Mouse (Mus musculus) mature B cell (primary cell): Measurements from ENCODE around the gene Ap5b1.

Experiments
- in situ Hi-C: fragments of 300-500 bp; cut with MboI; formaldehyde crosslinking; loops from 2 replicates; pipeline ENCODE4 v1.14.3; 2019

Gene Ap5b1

DNA sequence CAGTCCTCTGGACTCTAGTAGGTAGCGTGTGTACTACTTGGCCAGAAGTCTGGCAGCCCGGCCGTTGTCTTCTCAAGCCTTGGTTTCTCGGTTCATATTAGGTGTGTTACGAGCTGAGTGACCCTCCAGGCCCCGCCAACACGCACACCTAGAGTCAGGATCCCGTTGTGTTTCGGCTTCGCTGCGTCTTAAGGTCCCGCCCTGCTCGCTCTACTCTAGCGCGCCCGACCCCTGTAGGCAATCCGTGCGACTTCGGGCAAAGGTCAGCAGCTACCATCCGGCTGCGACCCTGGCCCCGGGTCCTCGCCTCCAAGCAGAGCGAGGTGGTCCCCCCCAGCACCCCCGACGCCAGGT, 668 bp upstream of the Ap5b1 start:
- in situ Hi-C loops = no loop called here

DNA sequence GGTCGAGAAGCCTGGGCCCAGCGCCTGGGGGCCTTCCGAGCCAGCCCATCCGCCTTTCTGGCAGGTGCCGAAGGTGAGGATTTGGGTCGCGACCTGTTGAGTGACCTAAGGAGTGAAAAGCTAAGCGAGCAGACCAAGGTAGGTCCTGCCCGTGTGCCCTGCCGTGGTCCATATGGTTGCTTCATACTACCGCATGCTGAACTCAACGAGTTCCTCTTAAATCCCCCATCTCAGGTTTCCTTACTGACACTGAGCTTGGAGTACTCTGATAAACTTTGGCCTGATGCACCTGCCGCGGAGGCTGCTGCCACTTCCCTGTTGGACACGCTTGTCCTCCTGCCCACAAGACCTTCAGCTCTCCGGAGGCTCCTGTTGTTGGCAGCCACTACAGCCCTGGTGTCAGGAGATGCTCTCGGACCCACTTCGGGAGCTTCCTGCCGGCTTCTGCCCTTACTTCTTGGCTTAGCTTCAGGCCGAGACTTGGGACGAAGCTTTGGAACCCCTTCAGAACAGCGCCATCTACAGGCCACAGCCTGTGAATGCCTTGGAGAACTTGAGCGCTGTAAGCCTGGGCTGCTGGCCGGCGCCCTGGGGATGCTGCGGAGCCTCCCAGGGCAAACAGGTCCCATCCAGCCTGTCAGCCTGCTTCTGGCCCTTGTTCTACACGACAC, 780 bp downstream of the Ap5b1 start:
- in situ Hi-C loops = no loop called here

DNA sequence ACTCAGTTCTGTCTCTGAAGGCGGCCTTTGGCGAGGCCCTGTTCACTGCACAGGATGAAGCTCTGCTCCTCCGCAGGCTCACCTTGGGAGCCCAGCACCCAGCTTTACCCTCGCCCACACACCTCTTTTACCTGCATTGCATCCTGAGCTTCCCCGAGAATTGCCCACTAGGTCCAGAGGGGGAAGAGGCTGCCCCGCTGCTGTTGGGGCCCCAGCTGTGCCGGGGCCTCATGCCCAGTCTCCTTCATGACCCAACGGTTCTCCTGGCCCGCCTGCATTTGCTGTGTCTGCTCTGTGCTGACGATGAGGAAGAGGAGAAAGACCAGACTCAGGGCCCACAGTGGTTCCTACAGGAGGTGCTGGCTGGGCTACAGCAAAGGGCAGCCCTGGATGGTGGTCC, 1.7 kb downstream of the Ap5b1 start:
- in situ Hi-C loops = no loop called here

DNA sequence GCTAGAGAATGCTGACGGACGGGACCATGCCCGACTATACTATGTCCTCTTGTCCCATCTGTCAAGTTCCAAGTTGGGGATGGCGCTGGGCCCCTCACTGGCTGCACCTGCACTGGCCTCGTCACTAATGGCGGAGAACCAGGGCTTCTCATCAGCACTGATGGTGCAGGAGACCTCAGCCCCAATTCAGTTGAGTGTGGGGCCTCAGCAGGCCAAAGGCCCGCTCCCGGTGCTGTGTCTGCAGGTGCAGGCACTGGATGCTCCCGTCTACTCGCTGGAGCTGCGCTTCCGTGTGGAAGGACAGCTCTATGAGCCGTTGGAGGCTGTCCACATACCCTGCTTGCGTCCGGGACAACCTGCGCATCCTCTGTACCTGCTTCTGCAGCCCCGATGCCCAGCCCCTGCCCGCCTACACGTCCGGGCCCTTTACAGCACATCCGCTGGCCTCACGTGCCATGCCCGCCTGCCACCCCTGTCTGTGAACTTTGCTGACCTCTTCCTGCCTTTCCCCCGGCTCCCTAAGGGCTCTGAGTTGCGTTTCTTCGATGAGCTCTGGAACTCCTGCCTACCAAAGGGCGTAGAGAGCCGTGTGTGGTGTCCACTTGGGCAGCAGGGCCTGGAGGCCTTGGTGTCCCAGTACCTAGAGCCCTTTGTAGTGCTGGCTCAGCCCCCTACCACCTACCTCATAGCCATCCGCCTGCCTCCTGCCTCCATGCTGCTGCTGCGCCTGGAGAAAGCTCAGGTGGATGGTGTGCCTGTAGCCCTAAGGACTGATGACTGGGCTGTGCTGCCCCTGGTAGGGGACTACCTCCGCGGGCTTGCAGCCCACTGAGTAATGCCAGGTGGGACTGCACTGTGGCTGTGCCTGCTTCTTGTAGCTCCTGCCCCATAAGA, 2.8 kb downstream of the Ap5b1 start:
- in situ Hi-C loops = no loop called here

- in situ Hi-C loops = no loop called here
Observed at GRCm38 (mm10) chr19:5571831-5572230, 4.0 kb downstream of the Ap5b1 start.

DNA sequence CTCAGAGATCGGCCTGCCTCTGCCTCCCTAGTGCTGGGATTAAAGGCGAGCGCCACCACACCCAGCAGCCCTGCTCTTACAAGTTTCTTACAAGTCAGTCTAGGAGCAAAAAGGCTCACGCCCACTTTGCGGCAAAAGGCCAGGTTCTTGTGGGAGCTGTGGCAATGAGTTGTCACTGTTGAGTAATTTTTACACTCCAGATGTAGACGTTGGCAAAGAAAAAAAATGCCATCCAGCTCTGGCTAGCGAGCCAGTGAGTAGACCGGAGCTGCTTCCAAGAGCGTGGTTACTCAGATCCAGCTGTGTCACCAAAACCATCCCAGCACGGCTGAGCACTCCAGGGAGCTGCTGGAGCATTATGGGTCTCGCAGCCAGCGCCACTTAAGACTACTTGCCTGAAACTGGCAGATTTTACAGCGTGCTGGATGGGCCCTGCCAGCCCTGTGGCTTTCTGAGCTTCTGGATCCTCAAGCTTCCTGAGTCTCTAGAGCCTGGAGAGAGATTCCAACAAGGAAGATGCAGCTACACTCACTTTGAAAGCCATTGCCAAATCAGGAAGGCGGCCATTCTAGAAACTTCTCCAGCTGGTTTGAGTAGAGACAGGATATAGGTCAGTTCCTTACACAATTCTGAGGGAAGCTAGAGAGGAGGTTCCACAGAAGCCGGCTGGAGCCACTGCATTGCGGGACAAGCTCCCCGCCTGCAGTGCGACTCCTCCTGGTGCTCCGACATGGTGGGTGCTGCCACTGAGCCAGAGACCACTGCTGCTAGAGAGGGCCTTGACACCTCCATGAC, 4.7 kb downstream of the Ap5b1 start:
- in situ Hi-C loops = no loop called here

GRCm38 (mm10) chr19:5575336-5575735, 7.5 kb downstream of the Ap5b1 start:
- in situ Hi-C loops = no loop called here

GRCm38 (mm10) chr19:5579971-5580370, 12.1 kb downstream of the Ap5b1 start:
- in situ Hi-C loops = no loop called here

GRCm38 (mm10) chr19:5580776-5581175, 13.0 kb downstream of the Ap5b1 start:
- in situ Hi-C loops = no loop called here

- in situ Hi-C loops = no loop called here
Observed at GRCm38 (mm10) chr19:5581995-5582394, 14.2 kb downstream of the Ap5b1 start.

GRCm38 (mm10) chr19:5589159-5589558, 21.3 kb downstream of the Ap5b1 start:
- in situ Hi-C loops = no loop called here

GRCm38 (mm10) chr19:5591888-5592287, 24.1 kb downstream of the Ap5b1 start:
- in situ Hi-C loops = no loop called here

DNA sequence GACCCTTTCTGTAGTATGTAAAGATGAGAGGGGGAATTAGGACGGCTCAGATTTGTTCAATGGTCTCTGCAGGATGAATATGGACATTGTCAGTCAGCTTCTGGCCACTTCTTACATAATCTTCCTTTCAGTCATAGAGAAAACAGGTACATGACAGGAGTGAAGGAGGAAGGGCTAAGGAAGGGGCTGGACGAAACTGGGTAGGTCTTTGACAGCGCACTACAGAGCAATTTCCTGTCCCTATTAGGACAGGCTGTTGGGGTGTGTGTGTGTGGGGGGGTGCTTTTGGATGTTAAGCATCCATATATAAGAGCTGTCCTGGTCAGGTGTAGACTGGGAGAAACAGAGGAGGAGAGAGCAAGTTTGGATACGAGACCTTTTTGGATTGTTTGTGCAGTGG, 31.4 kb downstream of the Ap5b1 start:
- in situ Hi-C loops = no loop called here

GRCm38 (mm10) chr19:5601752-5602541, 34.1 kb downstream of the Ap5b1 start, which contains the start of gene Rnaseh2c:
Gene Rnaseh2c, plus strand, starts transcription at chr19:5601873.
- in situ Hi-C loops = no loop called here

- in situ Hi-C loops = no loop called here
Observed at GRCm38 (mm10) chr19:5603664-5604063, 35.8 kb downstream of the Ap5b1 start.

DNA sequence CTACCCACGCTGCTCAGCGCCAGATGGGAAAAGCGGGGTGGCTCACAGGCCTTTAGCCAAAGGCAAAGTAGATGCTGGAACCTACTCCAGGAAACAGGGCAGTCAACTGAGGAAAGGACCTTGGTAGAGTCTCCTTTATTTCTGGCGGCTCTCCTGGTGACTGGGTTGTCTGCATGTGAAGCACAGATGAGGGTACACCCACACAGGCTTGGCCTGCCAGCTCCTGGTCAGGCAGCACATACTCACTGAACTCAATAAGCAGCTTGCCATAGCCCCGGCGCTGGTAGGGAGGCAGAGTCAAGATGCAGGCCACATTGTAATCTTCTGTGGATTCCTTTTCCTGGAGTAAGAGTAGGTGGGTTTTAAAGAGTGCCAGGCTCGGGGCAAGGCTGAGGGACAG, 37.3 kb downstream of the Ap5b1 start:
- in situ Hi-C loops = no loop called here

DNA sequence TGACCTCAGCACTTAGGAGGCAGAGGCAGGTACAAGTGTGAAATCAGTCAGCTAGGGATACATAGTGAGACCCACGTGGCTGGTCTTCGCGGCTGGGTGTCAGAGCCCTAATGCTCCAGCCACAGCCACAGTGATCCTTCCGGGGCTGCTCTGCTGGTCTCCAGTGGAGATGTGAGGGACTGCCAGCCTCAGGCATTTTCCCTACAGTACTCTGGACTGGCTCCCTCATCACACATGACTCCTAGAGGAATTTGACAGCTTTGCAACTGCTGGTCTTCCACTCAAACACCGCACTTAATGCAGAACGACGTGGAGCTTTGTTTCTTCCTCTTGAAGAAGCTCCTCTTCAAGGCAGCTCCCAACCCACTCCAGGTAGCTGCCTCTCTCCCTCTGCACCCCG, 38.4 kb downstream of the Ap5b1 start:
- in situ Hi-C loops = no loop called here

DNA sequence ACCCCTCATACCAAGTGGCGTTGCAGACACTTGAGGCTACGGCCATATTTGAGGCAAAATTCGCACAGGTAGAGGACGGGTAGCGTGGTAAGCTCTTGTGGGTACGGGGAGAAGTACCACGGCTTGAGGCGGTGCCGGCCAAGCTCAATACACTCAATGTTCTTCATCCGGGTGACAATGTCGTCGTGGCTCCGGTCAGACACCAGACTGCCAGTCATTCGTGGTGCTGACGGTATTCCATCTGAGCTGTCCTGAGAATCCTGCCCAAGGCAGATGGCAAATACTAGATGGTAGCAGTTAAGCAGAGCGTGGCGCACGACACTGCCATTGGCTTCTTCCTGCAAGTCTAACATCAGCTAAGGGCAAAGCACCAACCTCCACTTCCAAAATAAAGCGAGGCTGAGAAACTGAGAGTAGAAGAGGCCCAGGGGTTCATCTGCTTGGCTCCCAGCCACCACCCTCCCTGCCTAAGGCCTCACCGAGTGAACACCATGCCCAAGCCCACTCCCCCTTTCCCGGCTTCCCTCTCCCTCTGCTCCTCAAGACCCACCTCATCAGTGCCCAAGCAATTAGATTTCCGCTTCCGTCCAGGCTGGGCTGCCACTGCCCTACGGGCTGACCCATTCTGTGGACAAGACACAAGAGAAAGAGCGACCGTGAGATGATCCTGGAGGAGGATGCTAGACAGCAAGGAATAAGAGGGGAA, 40.0 kb downstream of the Ap5b1 start:
- in situ Hi-C loops = no loop called here

DNA sequence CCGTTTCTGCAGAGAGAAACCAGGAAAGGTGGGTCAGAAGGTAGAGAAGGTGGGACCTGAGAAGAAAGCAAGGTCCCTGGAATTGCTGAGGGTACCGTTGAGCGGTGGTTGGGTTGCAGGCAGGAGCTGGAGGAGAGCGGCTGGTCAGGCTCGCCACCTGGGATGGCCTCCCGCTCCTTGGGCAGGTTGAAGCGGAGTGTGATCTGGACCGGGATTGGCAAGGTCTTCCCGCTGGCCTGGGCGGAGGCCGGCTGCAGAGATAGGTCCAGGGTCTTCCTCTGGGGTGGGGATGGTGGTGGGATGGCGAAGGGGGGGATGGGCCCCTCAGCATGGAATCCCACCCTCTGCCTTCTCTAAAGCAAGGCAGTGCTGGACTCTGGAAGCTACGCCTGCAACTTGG, 40.9 kb downstream of the Ap5b1 start:
- in situ Hi-C loops = no loop called here

DNA sequence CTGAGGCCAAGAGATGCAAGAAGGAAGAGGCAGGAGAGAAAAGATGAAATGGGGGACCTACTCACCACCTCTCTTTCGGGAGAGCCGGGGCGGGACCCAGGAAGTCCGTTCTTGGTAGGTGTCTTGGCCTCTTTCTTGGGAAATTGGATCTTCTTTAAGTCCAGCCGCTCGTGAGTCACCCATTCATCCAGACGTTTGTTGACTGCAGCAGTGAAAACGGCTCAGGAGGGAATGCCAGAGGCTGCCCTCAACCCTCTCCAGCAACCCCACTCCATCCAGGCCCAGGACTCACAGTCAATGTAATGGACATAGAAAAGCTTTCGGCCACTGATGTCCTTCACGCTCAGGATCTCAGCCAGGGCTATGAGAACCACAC, 41.3 kb downstream of the Ap5b1 start:
- in situ Hi-C loops = no loop called here
